Mouse (Mus musculus) lung, embryonic 16.5 days (tissue): ENCODE results near the gene Gm9774. TPM values are rescaled to one million over a fixed set of nuclear protein-coding genes. Genes with fewer than 3 reads are reported as not detected.

Source experiments
- ATAC-seq: fragments of 200-750 bp; cut with Nextera tagmentation; 2 replicates; pipeline ENCODE4 v1.8.0; 2017; ENCODE audit warnings: low read depth, mild to moderate bottlenecking, moderate library complexity
- H3K27ac ChIP-seq: fragments of 300-500 bp; sonication (generic); 2 replicates; pipeline ENCODE4 v1.5.1; 2014; ENCODE audit warnings: mild to moderate bottlenecking, control low read depth, low read length
- H3K27me3 ChIP-seq: fragments of 300-500 bp; sonication (generic); 2 replicates; pipeline ENCODE4 v1.6.1; 2014; ENCODE audit warnings: low read depth, low read length, mixed read lengths; ENCODE audit not compliant: control insufficient read depth, insufficient read depth
- H3K36me3 ChIP-seq: fragments of 300-500 bp; sonication (generic); 2 replicates; pipeline ENCODE4 v1.6.1; 2014; ENCODE audit warnings: low read length; ENCODE audit not compliant: control insufficient read depth, insufficient read depth
- H3K4me1 ChIP-seq: fragments of 300-500 bp; sonication (generic); replicated peaks from 2 replicates; pipeline ENCODE4 v1.6.1; 2014; ENCODE audit warnings: low read length, mixed read lengths; ENCODE audit not compliant: control insufficient read depth, insufficient read depth
- H3K4me2 ChIP-seq: fragments of 300-500 bp; sonication (generic); 2 replicates; pipeline ENCODE4 v1.6.1; 2014; ENCODE audit warnings: low read depth, low read length, control low read depth
- H3K4me3 ChIP-seq: fragments of 300-500 bp; sonication (generic); 2 replicates; pipeline ENCODE4 v1.5.1; 2014; ENCODE audit warnings: mild to moderate bottlenecking, low read length, control low read depth
- H3K9ac ChIP-seq: fragments of 300-500 bp; sonication (generic); 2 replicates; pipeline ENCODE4 v1.6.1; 2014; ENCODE audit warnings: low read length, control low read depth
- H3K9me3 ChIP-seq: fragments of 300-500 bp; sonication (generic); 2 replicates; pipeline ENCODE4 v1.6.1; 2016; ENCODE audit warnings: low read length; ENCODE audit not compliant: control insufficient read depth
- WGBS: fragments of 180-500 bp; shearing (Covaris S2); extraction: QIAGEN DNeasy Blood & Tissue Kit; methylation state at CpG from one replicate; pipeline ENCODE4 v1.1.7; 2014; 5-methylcytosine and 5-hydroxymethylcytosine counted together
- polyA plus RNA-seq: library from polyadenylated mRNA; unstranded; fragments of >200 nt; fragmentation: Nextera tagmentation; extraction: Ambion mirVana; gene quantifications from 2 replicates; pipeline ENCODE4 v1.2.1, GENCODE M21; 2015

Gene Gm9774
- 7.8 and 10.3 TPM in 2 replicates for polyA plus RNA-seq

- no peak within 1 kb of the TSS for H3K4me3 ChIP-seq
- H3K9ac ChIP-seq = no peak within 1 kb of the TSS
- H3K9me3 ChIP-seq = no peaks in the 10 kb centered on the region
- ATAC-seq = no peak
- no peaks in the 10 kb centered on the region for H3K36me3 ChIP-seq
- no peaks in the 10 kb centered on the region for H3K27me3 ChIP-seq
- H3K27ac ChIP-seq = no peak within 1 kb of the TSS
- 74% methylated on average over 6 of the region's 6 CpGs for WGBS
- H3K4me2 ChIP-seq = no peak within 1 kb of the TSS
- no peaks in the 10 kb centered on the region for H3K4me1 ChIP-seq
Observed at GRCm38 (mm10) chr3:92429323-92429722, at the start of gene Gm9774. TSS of gene Gm9774 (minus strand) at chr3:92429423.

GRCm38 (mm10) chr3:92470111-92470510 lies 40.9 kb upstream of the Gm9774 start:
- H3K27ac ChIP-seq = no peak overlapping the region
- H3K27me3 ChIP-seq = no peaks in the 10 kb centered on the region
- WGBS = 72% methylated on average over 2 of the region's 2 CpGs
- no peaks in the 10 kb centered on the region for H3K4me1 ChIP-seq
- H3K4me2 ChIP-seq = no peak overlapping the region
- H3K4me3 ChIP-seq = no peak overlapping the region
- H3K9ac ChIP-seq = no peak overlapping the region
- no peaks in the 10 kb centered on the region for H3K9me3 ChIP-seq
- no peak for ATAC-seq
- H3K36me3 ChIP-seq = no peaks in the 10 kb centered on the region

DNA sequence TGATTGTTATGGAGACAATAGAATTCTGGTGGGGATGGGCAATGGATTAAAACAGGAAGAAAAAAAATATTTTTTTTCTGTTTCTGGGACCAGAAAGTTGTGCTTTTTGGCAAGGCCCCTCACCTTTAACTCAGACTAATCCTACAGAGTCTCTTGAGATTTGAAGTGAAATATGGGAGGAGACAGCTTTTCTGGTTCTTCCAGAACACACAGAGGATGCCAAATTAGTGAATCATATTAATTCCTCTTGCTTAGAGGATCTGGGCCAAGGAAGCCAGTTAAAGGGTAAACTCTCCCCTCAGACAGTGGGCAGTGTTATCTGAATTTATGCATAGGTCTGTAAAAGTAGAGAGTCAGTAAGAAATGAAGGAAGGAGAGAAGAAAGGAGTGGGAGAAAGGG lies 38.2 kb upstream of the Gm9774 start:
- Histone ChIP-seq H3K36me3 (no peaks in the 10 kb centered on the region), H3K27ac (no peak overlapping the region), H3K4me2 (no peak overlapping the region), H3K9ac (no peak overlapping the region), H3K27me3 (no peaks in the 10 kb centered on the region), H3K4me3 (no peak overlapping the region), H3K4me1 (no peaks in the 10 kb centered on the region), H3K9me3 (no peaks in the 10 kb centered on the region)
- ATAC-seq = no peak

- Histone ChIP-seq H3K4me2 (no peak overlapping the region), H3K36me3 (no peaks in the 10 kb centered on the region), H3K9ac (no peak overlapping the region), H3K4me3 (no peak overlapping the region), H3K27me3 (no peaks in the 10 kb centered on the region), H3K9me3 (no peaks in the 10 kb centered on the region), H3K27ac (no peak overlapping the region), H3K4me1 (no peaks in the 10 kb centered on the region)
- ATAC-seq = no peak
- 68% methylated on average over 1 of the region's 1 CpGs for WGBS
Observed at GRCm38 (mm10) chr3:92466576-92466975, 37.4 kb upstream of the Gm9774 start.

DNA sequence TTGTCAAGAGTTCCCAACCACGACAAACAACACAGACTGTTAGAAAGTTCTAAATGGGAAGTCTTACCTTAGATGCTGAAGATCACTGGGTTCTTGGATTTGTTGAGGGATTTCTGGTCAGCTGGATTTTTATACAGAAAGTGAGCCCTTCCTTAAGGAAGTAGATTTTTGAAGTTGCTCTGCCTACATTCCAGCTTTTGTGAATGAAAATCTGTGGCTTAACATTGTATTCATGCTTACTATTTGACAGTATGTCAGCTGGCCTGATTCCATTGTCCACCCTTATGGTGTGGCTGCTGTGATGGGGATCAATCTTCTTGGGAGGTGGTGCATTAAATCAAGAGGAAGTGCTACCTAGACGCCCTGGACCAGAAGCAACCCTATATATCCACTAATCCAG lies 29.4 kb upstream of the Gm9774 start, which contains the start of gene Sprr3:
TSS of gene Sprr3 (minus strand) at position 101 of the 400 bp plus-strand sequence.
- H3K4me1 ChIP-seq = no peaks in the 10 kb centered on the region
- H3K9ac ChIP-seq = no peak within 1 kb of the TSS
- no peak for ATAC-seq
- 56% methylated on average over 2 of the region's 2 CpGs for WGBS
- H3K9me3 ChIP-seq = no peaks in the 10 kb centered on the region
- no peaks in the 10 kb centered on the region for H3K27me3 ChIP-seq
- no peak within 1 kb of the TSS for H3K27ac ChIP-seq
- H3K4me2 ChIP-seq = no peak within 1 kb of the TSS
- H3K4me3 ChIP-seq = no peak within 1 kb of the TSS
- H3K36me3 ChIP-seq = no peaks in the 10 kb centered on the region

DNA sequence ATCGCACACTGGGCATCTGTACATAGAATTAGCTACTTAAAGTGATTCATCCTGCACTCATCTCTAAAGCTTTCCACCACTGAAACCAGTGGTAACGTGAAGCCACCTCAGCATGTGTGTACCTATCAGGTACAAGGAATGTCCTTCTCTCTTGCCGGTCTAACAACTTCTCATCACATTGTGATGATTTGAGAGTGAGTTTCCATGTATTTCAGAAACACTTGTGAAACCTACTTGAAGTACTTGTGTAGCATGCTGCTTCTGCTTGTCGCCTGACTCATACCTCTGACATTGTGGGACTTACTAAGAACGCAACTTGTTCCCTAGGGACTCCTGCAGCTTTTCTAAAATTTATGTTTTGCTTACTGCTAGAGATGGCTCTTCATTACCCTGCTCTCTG lies 25.9 kb upstream of the Gm9774 start:
- 62% methylated on average over 5 of the region's 5 CpGs for WGBS
- no peaks in the 10 kb centered on the region for H3K4me1 ChIP-seq
- H3K4me2 ChIP-seq = no peak overlapping the region
- H3K36me3 ChIP-seq = no peaks in the 10 kb centered on the region
- H3K4me3 ChIP-seq = no peak overlapping the region
- ATAC-seq = no peak
- H3K9me3 ChIP-seq = no peaks in the 10 kb centered on the region
- H3K27ac ChIP-seq = no peak overlapping the region
- no peaks in the 10 kb centered on the region for H3K27me3 ChIP-seq
- H3K9ac ChIP-seq = no peak overlapping the region

DNA sequence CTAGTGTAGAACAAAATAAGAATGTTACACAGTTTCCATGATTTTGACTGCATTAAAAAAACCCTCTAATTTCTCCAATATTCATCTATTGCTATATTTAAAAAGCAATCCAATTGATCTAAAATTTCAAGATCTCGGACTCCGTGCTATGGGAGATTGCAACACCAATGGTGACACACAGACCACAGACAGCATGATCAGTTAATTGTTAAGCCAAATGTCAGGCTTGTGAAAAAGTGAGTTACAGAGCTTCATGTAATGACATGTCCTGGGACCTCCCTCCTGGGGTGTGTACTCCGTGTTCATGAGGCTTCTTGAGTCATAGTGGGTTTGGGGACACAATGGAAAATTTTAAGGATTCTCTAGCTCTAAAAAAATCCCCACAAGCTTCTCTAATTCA lies 11.0 kb upstream of the Gm9774 start:
- H3K9ac ChIP-seq = no peak overlapping the region
- H3K36me3 ChIP-seq = no peaks in the 10 kb centered on the region
- no peaks in the 10 kb centered on the region for H3K27me3 ChIP-seq
- ATAC-seq = no peak
- no peaks in the 10 kb centered on the region for H3K4me1 ChIP-seq
- H3K4me2 ChIP-seq = no peak overlapping the region
- H3K9me3 ChIP-seq = no peaks in the 10 kb centered on the region
- no peak overlapping the region for H3K27ac ChIP-seq
- H3K4me3 ChIP-seq = no peak overlapping the region
- WGBS = 81% methylated on average over 3 of the region's 3 CpGs

GRCm38 (mm10) chr3:92438689-92439088 lies 9.5 kb upstream of the Gm9774 start, which contains the start of gene Sprr1b:
TSS of gene Sprr1b (minus strand) at chr3:92438789.
- no peaks in the 10 kb centered on the region for H3K27me3 ChIP-seq
- H3K4me1 ChIP-seq = no peaks in the 10 kb centered on the region
- H3K4me2 ChIP-seq = no peak within 1 kb of the TSS
- no peak within 1 kb of the TSS for H3K27ac ChIP-seq
- 90% methylated on average over 3 of the region's 3 CpGs for WGBS
- H3K9ac ChIP-seq = no peak within 1 kb of the TSS
- no peak for ATAC-seq
- no peaks in the 10 kb centered on the region for H3K36me3 ChIP-seq
- no peaks in the 10 kb centered on the region for H3K9me3 ChIP-seq
- no peak within 1 kb of the TSS for H3K4me3 ChIP-seq

GRCm38 (mm10) chr3:92432282-92432681 lies 3.1 kb upstream of the Gm9774 start, which contains the start of gene Sprr2k:
TSS of gene Sprr2k (plus strand) at chr3:92432582.
- no peak for ATAC-seq
- H3K27ac ChIP-seq = no peak within 1 kb of the TSS

DNA sequence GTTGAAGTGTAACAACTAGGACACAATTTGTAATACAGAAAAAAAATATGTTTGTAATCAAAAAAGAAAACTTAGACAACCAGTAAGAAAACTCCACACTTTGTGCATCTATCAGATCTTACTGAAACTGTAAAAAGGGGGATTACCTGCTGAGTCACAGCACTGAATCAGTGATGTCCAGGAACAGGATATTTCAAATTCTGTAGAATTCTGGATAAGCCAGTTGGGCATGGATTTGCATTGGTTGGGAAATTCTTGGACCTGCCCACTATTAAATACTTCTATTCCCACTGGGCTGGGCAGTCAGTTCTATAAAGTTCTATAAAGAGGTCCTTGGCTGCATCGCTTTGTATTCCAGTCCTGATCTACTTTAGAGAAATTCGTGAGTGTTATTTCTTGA lies 11.4 kb downstream of the Gm9774 start, which contains the start of gene Sprr2j-ps:
TSS of gene Sprr2j-ps (plus strand) at position 301 of the 400 bp plus-strand sequence.
- no peak within 1 kb of the TSS for H3K4me2 ChIP-seq
- ATAC-seq = no peak
- H3K36me3 ChIP-seq = no peaks in the 10 kb centered on the region
- H3K4me3 ChIP-seq = no peak within 1 kb of the TSS
- H3K9me3 ChIP-seq = no peaks in the 10 kb centered on the region
- no peaks in the 10 kb centered on the region for H3K27me3 ChIP-seq
- no peak within 1 kb of the TSS for H3K9ac ChIP-seq
- H3K4me1 ChIP-seq = no peaks in the 10 kb centered on the region
- 89% methylated on average over 2 of the region's 2 CpGs for WGBS
- H3K27ac ChIP-seq = no peak within 1 kb of the TSS

More at GRCm38 (mm10) chr3:92432282-92432681, 3.1 kb upstream of the Gm9774 start, which contains the start of gene Sprr2k:
- Histone ChIP-seq H3K36me3 (no peaks in the 10 kb centered on the region), H3K4me2 (no peak within 1 kb of the TSS), H3K9me3 (no peaks in the 10 kb centered on the region), H3K4me3 (no peak within 1 kb of the TSS), H3K9ac (no peak within 1 kb of the TSS), H3K27me3 (no peaks in the 10 kb centered on the region), H3K4me1 (no peaks in the 10 kb centered on the region)
- 83% methylated on average over 2 of the region's 2 CpGs for WGBS
